Mouse (Mus musculus) liver, embryonic 16.5 days (tissue): Measurements from ENCODE around the gene Npm1. TPM values are rescaled to one million over a fixed set of nuclear protein-coding genes. Genes with fewer than 3 reads are reported as not detected.

Experiments
- ATAC-seq: fragments of 200-750 bp; cut with Nextera tagmentation; 2 replicates; pipeline ENCODE4 v1.8.0; 2017; ENCODE audit warnings: low read depth, mild to moderate bottlenecking, moderate number of reproducible peaks, moderate library complexity
- H3K27ac ChIP-seq: fragments of 300-500 bp; sonication (generic); 2 replicates; pipeline ENCODE4 v1.5.1; 2014; ENCODE audit warnings: mild to moderate bottlenecking, low read length
- H3K27me3 ChIP-seq: fragments of 300-500 bp; sonication (generic); 2 replicates; pipeline ENCODE4 v1.6.1; 2014; ENCODE audit warnings: low read depth, low read length, mixed read lengths; ENCODE audit not compliant: control insufficient read depth, insufficient read depth
- H3K36me3 ChIP-seq: fragments of 300-500 bp; sonication (generic); 2 replicates; pipeline ENCODE4 v1.6.1; 2014; ENCODE audit warnings: mild to moderate bottlenecking; ENCODE audit not compliant: control insufficient read depth, insufficient read depth
- H3K4me1 ChIP-seq: fragments of 300-500 bp; sonication (generic); 2 replicates; pipeline ENCODE4 v1.6.1; 2014; ENCODE audit warnings: low read depth, low read length, mixed read lengths; ENCODE audit not compliant: control insufficient read depth
- H3K4me2 ChIP-seq: fragments of 300-500 bp; sonication (generic); 2 replicates; pipeline ENCODE4 v1.6.1; 2014; ENCODE audit warnings: low read depth, low read length, mixed read lengths
- H3K4me3 ChIP-seq: fragments of 300-500 bp; sonication (generic); 2 replicates; pipeline ENCODE4 v1.5.1; 2014; ENCODE audit warnings: low read depth, mild to moderate bottlenecking, low read length
- H3K9ac ChIP-seq: fragments of 300-500 bp; sonication (generic); 2 replicates; pipeline ENCODE4 v1.6.1; 2014; ENCODE audit warnings: low read depth, low read length
- H3K9me3 ChIP-seq: fragments of 300-500 bp; sonication (generic); replicated peaks from 2 replicates; pipeline ENCODE4 v1.6.1; 2016; ENCODE audit warnings: low read length; ENCODE audit not compliant: control insufficient read depth
- WGBS: fragments of 180-500 bp; shearing (Covaris S2); extraction: QIAGEN DNeasy Blood & Tissue Kit; methylation state at CpG from one replicate; pipeline ENCODE4 v1.1.7; 2014; ENCODE audit not compliant: insufficient replicate concordance; 5-methylcytosine and 5-hydroxymethylcytosine counted together
- polyA plus RNA-seq: library from polyadenylated mRNA; unstranded; fragments of >200 nt; fragmentation: Nextera tagmentation; extraction: Ambion mirVana; gene quantifications from 2 replicates; pipeline ENCODE4 v1.2.1, GENCODE M21; 2015

The Npm1 gene
- polyA plus RNA-seq, 1 experiment from 2014 or later, result 289 TPM

DNA sequence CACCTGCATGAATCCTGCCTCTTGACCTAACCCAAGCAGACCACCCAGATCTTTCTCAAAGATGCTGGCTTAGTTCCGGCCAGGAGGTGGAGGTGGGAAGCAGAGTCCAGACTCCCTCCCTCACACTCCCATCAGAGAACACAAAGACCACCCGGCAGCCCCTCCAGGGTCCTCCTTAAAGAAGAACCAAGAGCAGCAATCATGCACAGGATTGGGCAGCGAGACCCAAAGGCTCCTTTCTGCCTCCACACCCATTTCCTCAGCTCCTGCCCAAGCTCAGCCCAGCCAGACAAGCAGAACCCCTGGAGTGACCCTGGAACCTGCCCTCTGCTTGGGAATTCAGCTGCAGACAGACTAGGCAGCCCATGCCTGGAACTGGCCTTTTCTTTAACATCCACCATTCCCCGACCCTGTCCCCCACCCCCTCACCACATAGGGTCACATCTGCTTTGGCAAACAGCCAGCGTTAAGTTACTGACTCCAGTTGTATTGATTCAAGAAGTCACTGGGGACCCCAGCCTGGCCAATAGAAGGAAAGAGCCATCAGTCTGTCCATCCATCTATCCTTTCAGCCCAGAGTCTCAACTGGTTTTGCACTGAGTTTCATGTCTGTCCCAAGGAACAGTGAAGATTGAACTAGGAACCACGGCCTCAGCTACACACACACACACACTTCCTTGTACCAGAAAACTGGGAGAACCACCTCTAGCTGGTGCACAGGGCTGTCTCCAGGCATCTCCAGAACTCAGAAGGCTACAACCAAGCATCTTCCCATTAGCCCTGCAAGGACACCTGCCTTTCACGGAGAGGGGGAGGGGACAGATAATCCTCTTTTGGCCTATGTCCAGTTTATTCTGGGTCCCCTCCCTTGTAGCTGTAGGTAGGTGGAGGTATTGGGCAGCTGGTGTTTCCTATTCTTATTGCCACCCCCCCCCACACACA lies 17.5 kb downstream of the Npm1 start:
- Histone ChIP-seq H3K9ac (no peak overlapping the region), H3K27me3 (peaks cover 64% of the 10 kb centered on the region)

DNA sequence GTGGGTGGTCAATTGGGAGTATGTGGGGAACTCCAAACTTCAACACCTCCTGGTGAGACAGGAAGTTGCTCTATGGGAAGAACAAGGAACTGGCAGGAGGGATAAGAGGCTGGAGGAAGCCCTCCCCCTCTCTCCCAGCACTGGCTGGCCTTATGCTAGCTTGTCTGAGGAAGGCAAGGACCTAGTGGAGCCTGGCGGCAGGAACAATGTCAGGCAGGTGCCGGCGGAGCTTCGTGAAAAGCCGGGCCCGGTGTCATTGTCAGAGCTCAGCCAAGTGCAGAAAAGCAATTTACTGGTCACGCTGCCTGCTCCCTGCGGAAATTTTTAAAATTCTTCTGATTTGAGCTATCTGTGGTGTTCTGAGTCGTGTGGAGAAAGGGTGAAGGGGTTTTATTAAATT lies 19.1 kb downstream of the Npm1 start:
- no peaks in the 10 kb centered on the region for H3K36me3 ChIP-seq
- WGBS, result 26% methylated on average over 9 of the region's 9 CpGs
- H3K9me3 ChIP-seq, result no peaks in the 10 kb centered on the region
- no peak overlapping the region for H3K9ac ChIP-seq
- H3K27me3 ChIP-seq, result peaks cover 61% of the 10 kb centered on the region
- no peak overlapping the region for H3K27ac ChIP-seq
- no peak overlapping the region for H3K4me3 ChIP-seq
- no peak overlapping the region for H3K4me2 ChIP-seq
- H3K4me1 ChIP-seq, result peaks cover 12% of the 10 kb centered on the region
- ATAC-seq, result no peak

More for the DNA sequence above, 17.5 kb downstream of the Npm1 start:
- no peak overlapping the region for H3K4me2 ChIP-seq
- peaks cover 5% of the 10 kb centered on the region; the same call in 1 of the 2 replicates for H3K36me3 ChIP-seq
- no peaks in the 10 kb centered on the region for H3K9me3 ChIP-seq
- no peak overlapping the region for H3K4me3 ChIP-seq
- WGBS, result 29% methylated on average over 7 of the region's 7 CpGs
- no peak overlapping the region for H3K27ac ChIP-seq
- peaks cover 12% of the 10 kb centered on the region for H3K4me1 ChIP-seq
- no peak for ATAC-seq

DNA sequence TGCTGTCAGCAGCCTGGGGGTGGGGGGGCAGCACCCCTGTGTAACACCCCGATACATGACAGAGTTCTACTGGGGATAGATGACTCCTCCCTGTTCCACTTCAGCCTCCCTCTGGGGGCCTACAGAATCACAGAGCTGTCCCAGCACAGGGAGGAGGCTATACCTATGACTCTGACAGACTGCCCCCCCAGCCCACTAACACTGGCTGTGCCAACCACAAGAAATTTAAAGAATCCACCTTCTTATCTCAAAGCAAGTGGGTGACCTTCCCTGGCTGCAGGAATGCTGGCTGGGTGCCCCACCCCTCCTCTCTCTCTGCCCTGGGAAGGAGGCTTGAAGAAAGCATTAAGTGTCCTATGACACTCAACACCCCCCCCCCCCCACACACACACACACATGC lies 20.2 kb downstream of the Npm1 start:
- 65% methylated on average over 1 of the region's 1 CpGs for WGBS

DNA sequence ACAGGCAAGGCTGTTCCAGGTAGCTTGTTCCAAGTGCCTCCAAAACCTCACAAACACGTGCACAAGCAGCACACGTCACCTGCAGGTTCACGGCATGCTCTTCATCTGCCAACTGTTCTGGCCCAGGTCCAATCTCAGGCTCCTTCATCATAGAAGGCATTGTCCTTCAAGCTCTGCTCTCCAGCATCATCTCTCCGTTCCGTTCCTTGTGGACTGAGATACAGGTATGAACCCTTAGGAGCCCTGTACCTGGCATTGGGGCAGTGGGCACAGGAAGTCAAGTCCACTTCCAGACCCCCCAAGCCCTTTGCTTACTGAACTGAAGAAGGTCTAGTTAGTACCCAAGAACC lies 22.9 kb downstream of the Npm1 start:
- no peaks in the 10 kb centered on the region for H3K36me3 ChIP-seq
- no peak overlapping the region for H3K4me3 ChIP-seq

More for the DNA sequence above, 20.2 kb downstream of the Npm1 start:
- no peaks in the 10 kb centered on the region for H3K36me3 ChIP-seq
- peaks cover 51% of the 10 kb centered on the region for H3K27me3 ChIP-seq
- ATAC-seq, result no peak
- no peak overlapping the region for H3K4me2 ChIP-seq
- H3K4me3 ChIP-seq, result no peak overlapping the region
- peaks cover 8% of the 10 kb centered on the region for H3K4me1 ChIP-seq
- no peaks in the 10 kb centered on the region for H3K9me3 ChIP-seq
- H3K9ac ChIP-seq, result no peak overlapping the region
- H3K27ac ChIP-seq, result no peak overlapping the region

DNA sequence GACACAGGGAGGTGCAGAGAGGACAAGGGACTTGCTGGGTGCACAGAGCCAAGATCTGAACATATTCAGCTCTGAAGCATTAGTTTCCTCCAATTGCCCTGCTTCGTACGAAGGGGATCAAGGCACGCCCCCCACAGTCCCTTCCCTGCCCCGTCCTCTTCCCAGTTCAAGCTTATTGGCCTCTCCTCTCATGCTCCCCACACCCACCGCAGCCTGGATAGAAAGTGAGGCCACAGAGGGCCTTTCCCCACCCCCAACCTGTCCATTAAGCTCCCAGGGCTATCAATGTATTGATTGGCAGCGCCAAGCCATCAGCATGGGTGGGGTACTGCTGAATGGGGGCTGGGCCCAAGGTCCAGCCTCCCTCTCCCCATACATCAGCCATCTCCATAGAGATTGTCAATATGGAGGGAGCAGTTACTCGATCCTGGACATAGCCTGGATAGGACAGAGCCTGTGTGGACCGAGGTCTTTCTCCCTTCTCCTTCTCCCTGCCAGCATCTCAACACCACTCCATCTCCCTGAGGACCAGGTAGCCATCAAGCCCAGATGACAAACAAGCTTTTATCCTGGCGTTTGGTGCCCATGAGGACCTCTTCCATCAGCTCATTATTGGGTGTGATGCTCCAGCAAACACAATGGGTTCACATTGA lies 23.4 kb downstream of the Npm1 start:
- no peak overlapping the region for H3K4me3 ChIP-seq
- H3K4me2 ChIP-seq, result no peak overlapping the region
- H3K9me3 ChIP-seq, result no peaks in the 10 kb centered on the region
- WGBS, result 45% methylated on average over 8 of the region's 9 CpGs
- H3K4me1 ChIP-seq, result no peaks in the 10 kb centered on the region
- H3K27me3 ChIP-seq, result peaks cover 19% of the 10 kb centered on the region
- no peak overlapping the region for H3K27ac ChIP-seq
- no peaks in the 10 kb centered on the region for H3K36me3 ChIP-seq
- no peak for ATAC-seq
- H3K9ac ChIP-seq, result no peak overlapping the region

More for the DNA sequence above, 22.9 kb downstream of the Npm1 start:
- WGBS, result 71% methylated on average over 5 of the region's 5 CpGs
- Histone ChIP-seq H3K27me3 (peaks cover 24% of the 10 kb centered on the region), H3K27ac (no peak overlapping the region), H3K4me1 (no peaks in the 10 kb centered on the region), H3K4me2 (no peak overlapping the region), H3K9me3 (no peaks in the 10 kb centered on the region), H3K9ac (no peak overlapping the region)
- ATAC-seq, result no peak

DNA sequence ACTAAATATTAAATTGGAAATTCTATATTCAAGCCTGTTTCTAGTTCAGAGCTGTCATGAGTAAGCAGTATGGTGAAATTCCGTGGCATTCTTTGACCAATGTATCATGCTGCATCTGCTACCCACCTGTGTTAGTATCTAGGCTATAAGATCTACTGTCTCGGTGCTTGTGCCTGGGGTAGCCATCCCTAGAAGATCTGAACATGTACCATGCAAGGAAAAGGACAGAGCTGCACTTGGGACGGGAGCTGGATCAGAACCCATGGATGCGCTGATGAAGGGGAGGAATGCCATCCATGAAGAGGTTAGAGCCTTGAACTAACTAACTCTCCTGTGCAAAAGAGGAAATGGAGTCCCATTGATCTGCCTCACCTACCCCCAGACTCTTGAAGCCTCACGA lies 24.3 kb downstream of the Npm1 start:
- no peaks in the 10 kb centered on the region for H3K4me1 ChIP-seq
- no peak overlapping the region for H3K9ac ChIP-seq
- 57% methylated on average over 5 of the region's 5 CpGs for WGBS
- H3K4me2 ChIP-seq, result no peak overlapping the region
- H3K4me3 ChIP-seq, result no peak overlapping the region
- peaks cover 12% of the 10 kb centered on the region for H3K27me3 ChIP-seq
- H3K27ac ChIP-seq, result no peak overlapping the region
- H3K9me3 ChIP-seq, result no peaks in the 10 kb centered on the region
- ATAC-seq, result no peak
- H3K36me3 ChIP-seq, result no peaks in the 10 kb centered on the region

DNA sequence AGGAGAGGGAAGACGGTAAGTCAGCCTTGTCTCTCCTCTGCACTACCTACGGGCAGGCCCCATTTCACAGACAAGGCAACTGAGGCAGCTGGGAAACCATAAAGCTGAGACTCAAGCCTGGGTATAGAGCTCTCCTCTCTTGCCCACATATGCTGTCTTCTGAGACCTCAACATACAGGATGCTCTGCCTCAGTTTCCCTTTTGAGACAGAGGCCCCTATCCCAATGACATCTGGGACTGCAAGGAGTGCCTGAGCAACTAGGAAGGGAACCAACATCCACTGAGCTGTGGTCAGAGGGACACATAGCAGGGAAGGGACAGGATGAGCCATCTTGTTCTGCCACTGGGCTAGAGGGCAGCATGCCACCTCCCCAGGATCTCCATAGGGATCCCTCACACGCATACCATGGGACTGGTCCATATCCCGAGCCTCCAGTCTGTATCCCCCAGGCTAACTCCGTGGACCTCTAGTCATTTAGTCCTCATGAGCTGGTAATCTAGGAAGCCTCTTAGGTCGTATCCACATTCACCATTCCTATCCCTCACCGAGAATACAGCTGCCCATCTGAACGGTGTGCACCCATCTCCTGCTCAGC lies 28.5 kb downstream of the Npm1 start:
- Histone ChIP-seq H3K4me1 (no peaks in the 10 kb centered on the region), H3K4me2 (no peak overlapping the region), H3K4me3 (no peak overlapping the region), H3K9ac (no peak overlapping the region), H3K27me3 (no peaks in the 10 kb centered on the region), H3K27ac (no peak overlapping the region), H3K36me3 (no peaks in the 10 kb centered on the region), H3K9me3 (no peaks in the 10 kb centered on the region)
- no peak for ATAC-seq
- 67% methylated on average over 8 of the region's 8 CpGs for WGBS

DNA sequence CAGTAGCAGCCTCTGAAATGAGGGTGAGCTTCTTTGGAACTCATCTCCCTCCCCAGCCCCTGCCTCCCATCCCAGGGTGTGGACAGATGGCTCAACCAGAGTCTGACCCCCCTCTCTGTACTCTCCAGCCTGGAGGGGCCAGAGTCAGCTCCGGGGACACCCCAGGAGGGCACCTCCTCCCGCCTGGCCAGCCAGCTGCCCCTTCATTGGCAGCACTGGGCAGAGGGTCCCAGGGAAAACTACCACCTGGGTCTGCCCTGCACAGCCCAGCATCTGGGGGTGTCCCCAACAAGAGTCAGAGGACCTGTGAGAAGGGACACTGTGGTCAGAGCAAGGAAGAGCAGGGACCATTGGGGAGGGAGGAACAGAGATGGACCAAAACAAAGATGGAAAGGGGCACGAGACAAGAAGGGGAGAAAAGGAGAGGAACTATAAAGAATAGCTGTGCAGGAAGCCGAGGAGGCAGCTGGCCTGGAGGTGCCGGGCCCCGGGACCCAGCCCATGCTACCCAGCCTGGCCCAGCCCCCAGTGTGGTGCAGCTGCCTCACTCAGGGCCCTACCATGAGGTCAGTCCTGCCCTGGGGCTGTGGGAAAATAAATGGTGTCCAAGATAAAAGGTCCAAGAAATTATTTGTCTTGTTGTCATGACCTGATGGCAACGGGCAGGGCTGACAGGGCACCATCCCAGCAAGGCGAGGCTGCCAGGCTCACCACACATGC lies 30.2 kb downstream of the Npm1 start:
- 50% methylated on average over 8 of the region's 8 CpGs for WGBS

More for the DNA sequence above, 30.2 kb downstream of the Npm1 start:
- H3K27me3 ChIP-seq, result no peaks in the 10 kb centered on the region
- no peak overlapping the region for H3K27ac ChIP-seq
- ATAC-seq, result no peak
- no peak overlapping the region for H3K4me3 ChIP-seq
- no peak overlapping the region for H3K9ac ChIP-seq
- H3K9me3 ChIP-seq, result no peaks in the 10 kb centered on the region
- H3K4me1 ChIP-seq, result no peaks in the 10 kb centered on the region
- no peak overlapping the region for H3K4me2 ChIP-seq
- H3K36me3 ChIP-seq, result no peaks in the 10 kb centered on the region
